Mouse (Mus musculus): ENCODE measurements around the gene Capza2. TPM values are rescaled to one million over a fixed set of nuclear protein-coding genes. Genes with fewer than 3 reads are reported as not detected.
A peak's percentile ranks its signal among the peaks of the same experiment; 100 is the strongest.

Capza2 gene
- polyA plus RNA-seq, 1 experiment: 2.8 TPM

DNA sequence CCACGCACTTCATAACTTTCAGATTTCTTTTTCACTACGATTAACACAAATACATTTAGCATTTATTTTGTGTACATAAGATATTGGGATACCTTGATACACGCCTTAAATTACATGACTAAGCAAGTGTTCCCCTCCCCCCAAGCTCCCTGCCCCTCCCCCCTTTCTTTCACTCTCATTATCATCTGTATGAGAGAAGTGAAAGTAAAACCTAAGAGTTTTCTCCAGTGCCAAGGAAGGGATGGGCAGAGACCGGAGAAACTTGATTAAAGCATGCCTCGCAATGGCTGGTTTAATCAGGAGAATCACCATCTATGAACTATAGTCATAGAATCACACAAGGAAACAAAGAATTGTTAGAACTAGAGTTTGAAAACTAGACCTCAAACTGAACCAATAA is 6.3 kb upstream of the Capza2 start:
- no peak for TF ChIP-seq POLR2A (IDR thresholded peaks at IDR 0.05; ENCODE audit: low read depth, low read length)
- no peak for TF ChIP-seq CTCF (IDR thresholded peaks at IDR 0.05; ENCODE audit: extremely low read depth, insufficient read length, insufficient replicate concordance, low read depth, low read length)
- peak overlapping the region; percentile 52 for H3K27ac ChIP-seq (ENCODE audit: insufficient read depth, low read depth, low read length)
- 25% methylated on average over 5 of the region's 5 CpGs for WGBS

DNA sequence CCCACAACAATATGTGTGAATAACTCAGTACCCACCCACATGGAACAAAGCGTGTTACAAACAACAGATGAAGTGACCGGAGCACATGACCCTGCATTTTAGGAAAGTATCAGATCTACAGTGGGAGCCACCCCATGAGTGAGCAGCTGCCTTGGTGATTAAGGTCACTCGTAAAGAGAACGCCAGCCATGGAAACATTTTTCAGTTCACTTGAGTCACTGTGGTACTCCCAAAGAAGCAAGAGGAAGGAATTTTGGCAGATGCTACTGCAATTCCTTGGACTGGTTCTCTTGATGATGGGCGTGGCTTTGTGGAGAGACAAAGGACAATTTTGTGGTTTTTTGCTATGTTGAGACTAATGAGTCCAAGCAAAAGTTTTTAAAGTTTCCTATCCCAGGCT is 4.4 kb upstream of the Capza2 start:
- WGBS: 82% methylated on average over 5 of the region's 5 CpGs
- H3K27me3 ChIP-seq (ENCODE audit: control insufficient read depth, insufficient read depth, low read length): no peaks in the 10 kb centered on the region

More for the DNA sequence above, 6.3 kb upstream of the Capza2 start:
- Histone ChIP-seq H3K4me3 (ENCODE audit: low read depth, low read length) (no peak overlapping the region), H3K4me1 (ENCODE audit: control insufficient read depth, insufficient read depth, insufficient read length, low read length) (peaks cover 9% of the 10 kb centered on the region; the same call in 1 of the 2 replicates), H3K36me3 (ENCODE audit: control insufficient read depth, insufficient read depth, low read length) (no peaks in the 10 kb centered on the region), H3K27me3 (ENCODE audit: control insufficient read depth, insufficient read depth, low read length) (no peaks in the 10 kb centered on the region)

DNA sequence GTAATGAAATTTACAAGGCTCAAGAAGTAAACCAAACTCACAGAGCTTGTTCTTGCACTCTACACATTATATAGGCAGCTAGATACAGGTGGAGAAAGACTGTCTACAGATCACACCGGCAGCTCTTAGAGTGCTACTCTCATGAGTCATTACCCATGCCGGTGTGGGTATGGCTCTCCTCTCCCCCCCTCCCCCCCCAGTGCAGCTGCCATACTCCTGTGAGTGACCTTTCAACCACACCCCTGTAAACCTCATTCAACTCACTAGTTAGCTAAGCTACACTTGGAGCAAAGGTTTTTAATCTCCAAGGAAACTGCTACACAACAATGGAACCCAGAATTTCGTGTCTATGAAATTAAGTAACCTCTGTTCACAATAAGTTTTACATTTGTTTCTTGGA is 2.2 kb upstream of the Capza2 start:
- no peak for TF ChIP-seq CTCF (IDR thresholded peaks at IDR 0.05; ENCODE audit: extremely low read depth, insufficient read length, insufficient replicate concordance, low read depth, low read length)
- no peak for TF ChIP-seq POLR2A (IDR thresholded peaks at IDR 0.05; ENCODE audit: low read depth, low read length)
- Histone ChIP-seq H3K27ac (ENCODE audit: insufficient read depth, low read depth, low read length) (peak overlapping the region; percentile 76), H3K4me3 (ENCODE audit: low read depth, low read length) (no peak overlapping the region), H3K4me1 (ENCODE audit: control insufficient read depth, insufficient read depth, insufficient read length, low read length) (peaks cover 12% of the 10 kb centered on the region; the same call in 1 of the 2 replicates), H3K36me3 (ENCODE audit: control insufficient read depth, insufficient read depth, low read length) (no peaks in the 10 kb centered on the region), H3K27me3 (ENCODE audit: control insufficient read depth, insufficient read depth, low read length) (no peaks in the 10 kb centered on the region)
- WGBS: 10% methylated on average over 3 of the region's 3 CpGs

More for the DNA sequence above, 4.4 kb upstream of the Capza2 start:
- Histone ChIP-seq H3K4me1 (ENCODE audit: control insufficient read depth, insufficient read depth, insufficient read length, low read length) (peaks cover 12% of the 10 kb centered on the region; the same call in 1 of the 2 replicates), H3K4me3 (ENCODE audit: low read depth, low read length) (no peak overlapping the region), H3K36me3 (ENCODE audit: control insufficient read depth, insufficient read depth, low read length) (no peaks in the 10 kb centered on the region), H3K27ac (ENCODE audit: insufficient read depth, low read depth, low read length) (no peak overlapping the region)
- TF ChIP-seq CTCF (IDR thresholded peaks at IDR 0.05; ENCODE audit: extremely low read depth, insufficient read length, insufficient replicate concordance, low read depth, low read length) (no peak), POLR2A (IDR thresholded peaks at IDR 0.05; ENCODE audit: low read depth, low read length) (no peak)

DNA sequence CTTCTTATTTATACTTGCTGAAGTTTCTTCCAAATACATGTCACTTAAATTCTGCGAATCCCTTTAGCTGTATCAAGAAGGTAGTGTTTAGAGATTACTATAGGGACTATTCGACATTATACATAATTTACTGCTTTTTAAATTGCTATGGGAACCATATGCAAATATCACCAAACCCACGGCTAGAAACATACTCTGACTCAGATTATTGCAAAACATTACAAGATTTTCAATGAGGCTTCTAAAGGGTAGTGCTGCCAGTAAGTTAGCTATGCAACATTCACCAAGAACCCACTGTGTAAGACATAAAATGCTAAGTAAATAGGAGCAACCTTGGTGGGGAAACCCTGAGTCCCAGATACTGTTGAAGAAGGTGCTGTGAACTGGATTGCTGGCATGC is 1.0 kb upstream of the Capza2 start:
- H3K36me3 ChIP-seq (ENCODE audit: control insufficient read depth, insufficient read depth, low read length): no peaks in the 10 kb centered on the region
- WGBS: 66% methylated on average over 3 of the region's 3 CpGs
- no peak overlapping the region; the same call in 1 of the 2 replicates for H3K27ac ChIP-seq (ENCODE audit: insufficient read depth, low read depth, low read length)
- TF ChIP-seq CTCF (IDR thresholded peaks at IDR 0.05; ENCODE audit: extremely low read depth, insufficient read length, insufficient replicate concordance, low read depth, low read length): no peak
- TF ChIP-seq POLR2A (IDR thresholded peaks at IDR 0.05; ENCODE audit: low read depth, low read length): no peak
- no peak overlapping the region for H3K4me3 ChIP-seq (ENCODE audit: low read depth, low read length)
- no peaks in the 10 kb centered on the region for H3K27me3 ChIP-seq (ENCODE audit: control insufficient read depth, insufficient read depth, low read length)
- H3K4me1 ChIP-seq (ENCODE audit: control insufficient read depth, insufficient read depth, insufficient read length, low read length): peaks cover 15% of the 10 kb centered on the region

DNA sequence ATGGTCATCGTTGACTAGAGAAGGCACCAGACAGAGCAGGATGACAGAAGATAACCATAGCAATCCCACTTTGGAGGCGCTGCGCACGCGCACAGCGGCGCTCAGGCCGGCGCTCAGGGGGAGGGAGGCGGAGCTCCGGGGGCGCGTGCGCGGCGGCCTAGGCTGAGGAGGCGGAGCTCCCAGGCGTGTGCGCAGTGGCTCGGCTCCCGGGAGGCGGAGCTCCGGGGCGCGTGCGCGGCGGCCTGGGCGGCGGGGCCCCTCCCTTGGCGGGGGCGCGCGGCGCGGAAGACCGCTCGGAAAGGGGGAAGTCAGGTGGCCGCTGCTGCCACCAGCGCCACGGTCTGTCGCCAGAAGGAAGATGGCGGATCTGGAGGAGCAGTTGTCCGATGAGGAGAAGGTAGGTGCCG is 733 bp downstream of the Capza2 start:
- 2% methylated on average over 43 of the region's 45 CpGs for WGBS
- H3K4me3 ChIP-seq (ENCODE audit: low read depth, low read length): peak overlapping the region; percentile 93
- H3K27me3 ChIP-seq (ENCODE audit: control insufficient read depth, insufficient read depth, low read length): no peaks in the 10 kb centered on the region
- TF ChIP-seq POLR2A (IDR thresholded peaks at IDR 0.05; ENCODE audit: low read depth, low read length) (peak; percentile 91), CTCF (IDR thresholded peaks at IDR 0.05; ENCODE audit: extremely low read depth, insufficient read length, insufficient replicate concordance, low read depth, low read length) (no peak)
- H3K27ac ChIP-seq (ENCODE audit: insufficient read depth, low read depth, low read length): no peak overlapping the region
- peaks cover 16% of the 10 kb centered on the region for H3K4me1 ChIP-seq (ENCODE audit: control insufficient read depth, insufficient read depth, insufficient read length, low read length)
- H3K36me3 ChIP-seq (ENCODE audit: control insufficient read depth, insufficient read depth, low read length): peaks cover 3% of the 10 kb centered on the region; the same call in 1 of the 2 replicates

DNA sequence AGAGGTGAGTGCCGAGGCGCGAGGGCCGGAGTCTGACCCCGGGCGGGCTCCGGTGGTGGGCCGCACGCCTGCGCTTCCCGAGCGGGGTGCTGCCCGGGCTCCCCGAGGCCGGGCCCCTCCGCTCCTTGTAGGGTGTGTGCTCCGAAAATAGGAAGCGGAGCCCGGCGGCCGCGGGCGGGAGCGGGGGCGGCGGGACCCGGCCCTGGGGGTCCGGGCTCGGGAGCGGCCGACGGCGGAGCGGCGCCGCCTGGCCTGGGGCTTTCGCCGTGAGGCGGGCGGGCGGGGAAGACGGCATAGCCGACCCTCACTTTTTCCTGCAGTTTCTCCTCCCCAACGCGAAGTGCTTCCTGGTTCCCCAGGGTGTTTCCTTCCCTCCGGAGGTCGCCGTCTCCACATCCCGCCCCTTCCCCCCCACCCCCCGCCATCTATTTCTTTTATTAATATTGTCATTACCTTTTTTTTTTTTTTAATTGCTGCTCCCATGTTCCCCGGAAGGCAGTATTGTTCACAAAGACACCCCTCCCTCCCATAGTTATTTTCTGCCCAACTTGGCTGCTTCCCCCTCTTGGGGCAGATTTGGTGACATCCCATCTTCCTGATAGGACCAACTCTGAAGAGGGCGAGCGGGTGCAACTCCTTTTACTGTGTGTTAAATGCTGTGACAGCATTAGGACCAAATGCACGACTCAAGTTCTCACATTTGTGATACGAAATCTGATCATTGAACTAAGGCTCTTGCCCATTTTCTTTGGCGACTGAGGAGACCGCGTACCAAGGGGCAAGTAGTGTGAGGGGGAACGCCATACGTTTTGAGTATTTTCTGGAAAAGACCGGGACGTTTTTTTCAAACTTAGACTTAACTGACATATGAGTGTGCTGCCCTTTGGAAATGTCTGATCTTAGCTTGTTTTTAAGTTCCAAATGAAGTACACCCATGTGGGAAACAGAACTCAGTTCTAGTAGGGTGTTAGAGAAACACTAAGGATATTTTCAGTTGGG is 1.5 kb downstream of the Capza2 start:
- peak overlapping the region; percentile 76 for H3K27ac ChIP-seq (ENCODE audit: insufficient read depth, low read depth, low read length)
- H3K4me3 ChIP-seq (ENCODE audit: low read depth, low read length): peak overlapping the region; percentile 93
- no peaks in the 10 kb centered on the region for H3K27me3 ChIP-seq (ENCODE audit: control insufficient read depth, insufficient read depth, low read length)
- WGBS: under 1% methylated on average over 55 of the region's 62 CpGs
- peaks cover 3% of the 10 kb centered on the region; the same call in 1 of the 2 replicates for H3K36me3 ChIP-seq (ENCODE audit: control insufficient read depth, insufficient read depth, low read length)
- H3K4me1 ChIP-seq (ENCODE audit: control insufficient read depth, insufficient read depth, insufficient read length, low read length): peaks cover 16% of the 10 kb centered on the region
- TF ChIP-seq CTCF (IDR thresholded peaks at IDR 0.05; ENCODE audit: extremely low read depth, insufficient read length, insufficient replicate concordance, low read depth, low read length): no peak
- TF ChIP-seq POLR2A (IDR thresholded peaks at IDR 0.05; ENCODE audit: low read depth, low read length): peak; percentile 39; the same call in 1 of the 2 replicates

DNA sequence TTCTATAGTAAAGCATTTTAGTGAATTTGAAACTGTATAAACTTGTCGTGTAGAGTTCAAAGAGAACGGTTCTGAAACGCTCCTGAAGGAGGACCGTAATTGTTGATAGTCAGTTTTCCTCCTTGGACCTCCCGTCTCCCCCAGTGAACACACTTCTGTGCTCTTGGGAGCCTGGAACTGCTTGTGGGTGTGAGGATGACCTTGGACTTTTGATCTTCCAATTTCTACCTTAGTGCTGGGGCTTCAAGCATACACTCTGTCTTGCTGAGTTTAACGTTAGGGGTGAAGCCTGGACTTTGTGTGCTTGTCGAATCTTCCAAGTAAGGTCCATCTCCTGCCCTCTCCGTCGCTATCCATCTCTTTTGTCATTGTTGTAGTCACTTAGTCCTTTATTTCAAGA is 4.0 kb downstream of the Capza2 start:
- H3K4me1 ChIP-seq (ENCODE audit: control insufficient read depth, insufficient read depth, insufficient read length, low read length): peaks cover 14% of the 10 kb centered on the region
- H3K4me3 ChIP-seq (ENCODE audit: low read depth, low read length): peak overlapping the region; percentile 39; the same call in 1 of the 2 replicates
- H3K36me3 ChIP-seq (ENCODE audit: control insufficient read depth, insufficient read depth, low read length): peaks cover 3% of the 10 kb centered on the region; the same call in 1 of the 2 replicates
- no peaks in the 10 kb centered on the region for H3K27me3 ChIP-seq (ENCODE audit: control insufficient read depth, insufficient read depth, low read length)
- H3K27ac ChIP-seq (ENCODE audit: insufficient read depth, low read depth, low read length): peak overlapping the region; percentile 74
- 18% methylated on average over 9 of the region's 9 CpGs for WGBS
- no peak for TF ChIP-seq CTCF (IDR thresholded peaks at IDR 0.05; ENCODE audit: extremely low read depth, insufficient read length, insufficient replicate concordance, low read depth, low read length)
- TF ChIP-seq POLR2A (IDR thresholded peaks at IDR 0.05; ENCODE audit: low read depth, low read length): no peak
